Mouse (Mus musculus) liver, adult 2 months (tissue): ENCODE results near the gene Bcl6b.

Experiments
- CTCF ChIP-seq: fragments of 200-500 bp; IDR thresholded peaks from 2 replicates; pipeline ENCODE4 v1.5.1; 2011; ENCODE audit warnings: low read depth, low read length, control low read depth
- POLR2A ChIP-seq: fragments of 200-500 bp; IDR thresholded peaks from 2 replicates; pipeline ENCODE4 v1.6.1; 2011; ENCODE audit warnings: low read length, control low read depth; ENCODE audit not compliant: insufficient read depth; ENCODE audit errors: extremely low read depth

DNA sequence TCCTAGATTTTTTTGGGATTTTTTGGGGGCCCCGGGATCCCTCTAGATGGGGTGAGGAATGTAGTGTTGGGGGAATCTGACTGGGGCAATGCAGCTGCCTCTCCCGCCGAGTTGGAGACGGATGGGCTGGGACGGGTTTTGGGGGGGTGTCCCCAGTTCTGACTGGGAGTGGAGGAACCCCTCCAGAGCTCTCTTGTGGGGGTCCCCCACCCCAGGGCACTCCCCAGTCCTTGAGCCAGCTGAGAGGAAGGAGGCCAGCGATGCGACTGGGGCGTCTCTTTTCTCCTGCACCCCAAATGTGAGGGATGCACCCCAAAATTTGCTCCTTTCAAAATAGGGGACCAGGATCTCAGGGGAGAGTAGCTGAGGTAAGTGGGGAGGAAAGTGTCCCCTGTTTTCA lies 3.4 kb upstream of the Bcl6b start:
- TF ChIP-seq CTCF: no peak
- no peak for TF ChIP-seq POLR2A
